Mouse (Mus musculus) erythroblast, embryonic 14.5 days (primary cell): ENCODE data around the gene Tnxb.

Experiments
- GATA1 ChIP-seq: IDR thresholded peaks from 2 replicates; pipeline ENCODE4 v1.6.1; 2012; ENCODE audit warnings: low read length, inconsistent platforms, mixed read lengths
- TAL1 ChIP-seq: IDR thresholded peaks from 3 replicates; pipeline ENCODE4 v1.6.1; 2012; ENCODE audit warnings: low read length, inconsistent platforms, mixed read lengths

DNA sequence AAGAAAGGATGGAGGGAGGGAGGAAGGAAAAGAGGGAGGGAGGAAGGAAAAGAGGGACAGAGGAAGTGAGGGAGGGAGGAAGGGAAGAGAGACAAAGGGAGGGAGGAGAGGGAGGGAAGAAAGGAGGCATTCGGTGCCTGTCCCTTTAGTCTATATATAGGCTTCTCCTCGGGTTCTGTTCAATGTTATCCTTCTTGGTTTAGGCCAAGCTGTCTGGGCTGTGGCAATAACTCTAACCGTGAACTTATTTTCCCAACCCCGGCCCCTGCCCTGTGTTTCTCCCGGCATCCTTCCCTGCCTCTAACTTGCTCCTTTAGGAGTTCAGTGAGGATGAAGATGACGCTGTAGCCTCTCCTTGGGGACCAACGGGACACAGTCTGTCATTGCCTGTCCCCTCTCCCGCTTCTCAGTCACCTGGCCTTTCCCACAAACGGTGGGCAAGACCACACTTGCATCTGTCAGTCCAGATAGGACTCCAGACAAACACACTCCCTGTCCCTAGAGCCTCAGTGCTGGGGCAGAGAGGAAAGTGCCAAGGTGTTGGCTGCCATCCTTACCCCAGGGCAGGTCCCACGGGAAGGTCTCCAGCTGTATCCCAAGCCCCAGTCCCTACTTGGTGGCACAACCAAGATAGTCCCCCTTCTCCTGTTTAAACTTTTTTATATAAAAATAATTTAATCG, 4.3 kb downstream of the Tnxb start:
- no peak for TF ChIP-seq TAL1
- TF ChIP-seq GATA1: no peak
